Mouse (Mus musculus) thymus, postnatal 0 days (tissue): ENCODE data around the gene Tob1. TPM values are rescaled to one million over a fixed set of nuclear protein-coding genes. Genes with fewer than 3 reads are reported as not detected.

Experiments
- DNase-seq: peaks from one replicate; pipeline ENCODE4 v3.0.0-alpha.2; 2015; ENCODE audit warnings: low spot score
- polyA plus RNA-seq: library from polyadenylated mRNA; unstranded; fragments of >200 nt; fragmentation: Nextera tagmentation; extraction: Ambion mirVana; gene quantifications from 2 replicates; pipeline ENCODE4 v1.2.1, GENCODE M21; 2015

Tob1 gene
- polyA plus RNA-seq, 1 experiment from 2014 or later, result 23.9 TPM

- DNase-seq, result no peak
Observed at GRCm38 (mm10) chr11:94198405-94199146, 12.7 kb upstream of the Tob1 start.

DNA sequence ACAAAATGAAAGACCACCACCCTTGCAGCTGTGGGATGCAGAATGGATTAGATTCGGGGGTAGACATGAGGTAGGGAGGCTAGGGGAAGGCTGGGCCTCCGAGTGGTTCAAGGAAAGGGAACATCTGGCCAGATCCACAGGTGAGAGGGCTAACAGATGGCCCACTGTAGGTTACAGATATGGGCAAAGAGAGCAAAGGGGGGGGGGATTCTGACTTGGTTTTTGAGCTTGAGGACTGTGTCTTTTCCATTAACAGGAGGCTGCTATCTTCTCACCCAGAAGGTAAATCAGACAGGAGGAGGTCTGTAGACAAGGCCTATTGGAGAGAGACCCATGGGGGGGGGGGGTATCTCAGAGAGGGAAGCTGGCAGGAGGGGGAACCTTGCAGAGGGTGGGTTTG lies 11.5 kb upstream of the Tob1 start:
- DNase-seq, result no peak

- no peak for DNase-seq
Observed at GRCm38 (mm10) chr11:94200422-94200821, 10.8 kb upstream of the Tob1 start.

DNA sequence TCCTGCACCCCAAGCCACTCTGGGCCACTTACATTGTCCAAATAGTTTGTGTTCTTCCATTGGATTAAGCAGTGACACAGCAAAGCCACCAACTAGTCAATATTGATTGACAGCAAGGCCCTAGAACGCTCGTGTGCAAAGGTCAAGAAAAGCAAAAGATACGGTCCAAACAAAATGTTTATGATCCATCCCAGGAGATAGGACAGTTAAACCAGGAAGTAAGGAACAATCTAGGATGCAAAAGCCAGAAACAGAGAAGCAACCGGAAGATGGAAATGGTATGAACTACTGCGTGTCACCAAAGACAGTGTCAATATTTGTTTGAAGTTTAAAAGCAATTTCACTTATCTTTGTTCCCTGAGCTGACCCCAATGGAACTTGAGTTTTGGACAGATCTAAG lies 9.1 kb upstream of the Tob1 start:
- DNase-seq, result no peak

- no peak for DNase-seq
Observed at GRCm38 (mm10) chr11:94203066-94203465, 8.2 kb upstream of the Tob1 start.

- no peak for DNase-seq
Observed at GRCm38 (mm10) chr11:94206398-94207114, 4.7 kb upstream of the Tob1 start.

DNA sequence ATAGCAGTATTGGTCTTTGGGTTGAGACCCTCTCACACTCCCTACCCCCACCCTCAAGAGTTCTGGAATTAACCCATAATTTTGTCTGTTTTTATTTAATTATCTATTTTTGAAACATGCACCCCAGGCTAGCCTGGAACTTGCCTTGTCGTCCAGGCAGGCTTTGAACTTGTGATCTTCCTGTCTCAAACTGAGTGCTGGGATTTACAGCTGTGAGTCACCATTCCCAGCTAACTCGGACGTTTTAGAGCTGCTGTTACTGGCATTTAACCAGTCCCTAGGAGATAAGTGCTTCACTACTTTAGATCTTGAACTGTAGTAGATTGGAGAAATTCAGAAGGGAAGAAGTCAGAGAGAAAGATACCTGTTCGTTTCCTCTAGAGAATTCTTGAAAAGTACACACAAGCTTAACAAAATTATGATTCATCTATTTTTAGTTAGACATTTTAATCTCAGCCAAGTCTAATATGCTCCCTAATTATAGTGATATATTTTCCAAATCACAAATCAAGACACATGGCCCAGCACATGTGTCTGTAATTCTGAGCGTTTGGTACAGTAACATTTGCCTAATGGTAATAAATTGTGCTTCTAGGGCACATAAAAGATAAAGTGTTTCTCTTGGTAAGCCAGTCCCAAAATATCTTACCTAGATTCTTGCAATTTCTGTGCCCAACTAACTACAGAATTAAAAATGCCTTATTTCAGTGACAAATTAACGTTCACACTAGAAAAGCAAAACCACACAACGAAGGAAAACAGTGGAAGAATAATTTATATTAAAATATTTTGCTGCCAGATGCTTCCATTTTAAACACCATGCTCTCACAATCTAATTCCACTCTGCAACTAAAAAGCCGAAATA lies 2.2 kb upstream of the Tob1 start:
- no peak for DNase-seq

DNA sequence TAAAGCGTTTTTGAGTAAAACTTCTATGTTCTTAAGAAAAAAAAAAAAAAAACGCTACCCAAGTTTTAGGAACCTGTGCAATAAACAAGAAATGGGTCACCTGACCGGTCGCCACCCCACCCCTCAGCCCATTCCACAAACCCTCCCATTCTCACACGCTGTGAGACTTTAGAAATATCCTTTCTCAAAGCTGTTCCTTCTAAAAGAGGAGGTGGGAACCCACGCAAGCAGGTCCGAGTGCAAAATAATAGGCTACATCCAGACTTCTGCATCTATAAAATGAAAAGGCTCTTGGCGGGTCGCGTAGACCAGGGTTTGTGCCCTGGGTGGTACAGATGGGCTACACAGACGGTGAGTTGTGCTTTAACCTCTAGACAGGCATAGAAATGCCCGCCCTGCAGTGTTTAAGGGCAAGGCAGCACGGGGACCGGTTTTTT lies 1.5 kb upstream of the Tob1 start:
- no peak for DNase-seq

GRCm38 (mm10) chr11:94210191-94211086 lies 815 bp upstream of the Tob1 start:
- peak; percentile 87 for DNase-seq

DNA sequence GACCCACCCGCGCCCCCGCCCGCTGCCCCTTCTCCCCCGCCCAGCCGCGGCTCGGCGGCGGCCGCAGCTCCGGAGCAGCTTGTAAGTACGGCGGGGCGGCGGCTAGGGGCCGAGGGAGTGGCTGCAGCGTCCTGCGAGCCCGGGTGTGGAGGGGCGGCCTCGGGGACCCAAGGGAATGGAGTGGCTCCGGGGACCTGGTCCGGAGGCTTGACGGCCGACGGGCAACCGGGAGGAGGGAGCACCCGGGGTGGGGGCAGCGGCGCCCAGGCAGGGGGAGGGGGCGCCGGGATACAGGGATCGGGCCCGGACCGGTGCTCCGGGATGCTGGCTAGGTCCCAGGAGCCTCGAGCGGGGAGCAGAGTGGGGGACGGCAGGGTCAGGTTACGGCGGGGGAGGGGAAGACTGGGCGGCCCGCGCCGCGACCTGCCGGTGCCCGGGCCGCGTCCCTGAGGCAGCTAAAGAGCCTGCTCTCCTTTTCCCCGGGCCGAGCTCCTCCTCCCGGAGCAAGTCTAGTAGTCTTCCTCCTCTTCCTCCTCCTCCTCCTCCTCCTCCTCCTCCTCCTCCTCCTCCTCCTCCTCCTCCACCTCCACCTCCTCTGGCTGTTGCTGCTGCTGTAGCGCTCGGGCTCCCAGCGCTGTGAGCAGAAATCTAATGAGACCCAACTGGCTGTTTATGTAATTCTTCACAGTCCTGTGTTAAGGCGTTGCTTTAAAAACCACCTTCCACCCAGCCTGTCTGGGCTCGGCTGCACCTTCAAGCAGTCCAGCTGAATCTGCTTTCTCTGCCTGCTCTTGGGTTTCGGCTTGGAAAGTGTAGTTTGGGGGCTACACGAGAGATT lies 616 bp downstream of the Tob1 start:
- peak; percentile 20 for DNase-seq

GRCm38 (mm10) chr11:94212489-94212836 lies 1.2 kb downstream of the Tob1 start:
- DNase-seq, result no peak

DNA sequence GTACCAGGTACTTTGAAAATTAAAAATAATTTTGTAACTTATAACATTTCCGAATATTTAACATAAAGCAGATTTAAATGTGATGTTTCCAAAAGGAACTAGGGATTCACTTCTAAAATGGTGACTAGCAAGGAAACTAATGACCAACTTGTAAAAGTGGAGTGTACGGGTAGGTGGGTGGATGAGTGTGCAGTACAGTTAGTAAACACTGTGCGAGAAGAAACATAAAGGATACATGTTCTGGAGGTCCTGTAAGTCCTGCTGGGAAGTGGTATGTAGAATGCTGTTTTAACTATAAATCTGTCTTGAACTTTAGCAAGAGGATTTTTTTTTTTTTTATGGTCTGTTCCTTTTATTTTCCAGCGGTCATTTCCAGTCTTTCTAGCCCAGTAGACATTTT lies 1.7 kb downstream of the Tob1 start:
- DNase-seq, result no peak

GRCm38 (mm10) chr11:94213735-94214594 lies 2.7 kb downstream of the Tob1 start:
- no peak for DNase-seq

DNA sequence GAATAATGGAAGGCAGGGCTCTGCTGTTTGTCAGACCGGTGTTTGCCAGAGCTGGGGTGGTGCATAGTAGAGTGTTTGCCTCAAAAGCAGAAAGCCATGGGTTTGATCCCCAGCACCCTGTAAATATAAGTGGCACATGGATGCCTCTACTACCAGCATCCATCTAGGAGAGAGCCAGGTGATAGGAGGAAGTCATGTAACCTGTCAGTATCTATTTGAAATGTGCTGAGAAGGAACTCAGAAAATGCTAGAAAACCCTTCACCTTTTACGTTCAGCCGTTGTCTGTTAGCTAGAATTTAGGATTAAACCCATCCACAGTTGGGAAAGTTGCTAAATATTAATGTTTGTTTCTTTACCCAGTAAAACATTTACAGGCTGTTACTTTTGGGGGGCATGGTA lies 4.3 kb downstream of the Tob1 start:
- no peak for DNase-seq

GRCm38 (mm10) chr11:94216247-94216646 lies 5.0 kb downstream of the Tob1 start:
- no peak for DNase-seq

DNA sequence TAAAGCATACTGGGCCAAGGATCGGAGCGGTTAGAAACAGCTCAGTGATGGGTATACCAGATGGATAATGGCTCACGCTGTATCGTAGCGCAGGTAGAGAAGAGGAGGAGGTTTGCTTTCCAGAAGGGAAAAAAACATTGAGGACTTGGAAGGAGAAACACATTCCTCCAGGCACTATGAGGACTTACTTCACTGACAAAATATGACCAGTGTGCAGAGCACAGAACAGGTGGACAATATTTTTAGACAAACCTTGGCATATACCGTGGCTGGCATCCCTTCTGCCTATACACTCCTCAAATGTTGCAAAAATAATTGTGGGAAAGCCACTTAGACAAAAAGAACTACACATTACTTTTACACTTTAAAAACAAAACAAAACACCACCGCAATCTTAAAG lies 10.0 kb downstream of the Tob1 start:
- DNase-seq, result no peak

GRCm38 (mm10) chr11:94223531-94223930 lies 12.3 kb downstream of the Tob1 start:
- DNase-seq, result no peak

- DNase-seq, result peak; percentile 48
Observed at GRCm38 (mm10) chr11:94225985-94226384, 14.7 kb downstream of the Tob1 start.

DNA sequence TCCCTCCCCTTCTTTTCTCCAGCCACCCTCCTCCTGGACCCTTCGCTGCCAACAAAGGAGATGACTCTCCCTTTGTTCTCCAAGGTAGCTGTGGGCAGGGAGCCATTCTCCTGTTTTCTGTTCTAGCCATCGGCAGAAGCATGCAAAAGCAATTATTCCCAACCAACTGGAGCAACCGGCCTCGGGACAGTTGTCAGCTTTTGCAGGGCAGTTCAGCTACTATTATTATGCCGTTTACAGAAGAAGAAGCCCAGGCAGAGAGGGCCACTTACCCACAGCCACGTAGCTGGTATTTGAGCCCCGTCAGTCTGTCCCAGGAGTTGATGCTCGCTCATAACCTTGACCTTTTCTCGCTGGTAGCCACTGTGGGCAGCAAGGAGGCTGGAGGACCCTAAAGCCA lies 17.2 kb downstream of the Tob1 start:
- no peak for DNase-seq
